Comparison of ENCODE assay signal across 12 mouse cellular contexts in the genomic region with DNA sequence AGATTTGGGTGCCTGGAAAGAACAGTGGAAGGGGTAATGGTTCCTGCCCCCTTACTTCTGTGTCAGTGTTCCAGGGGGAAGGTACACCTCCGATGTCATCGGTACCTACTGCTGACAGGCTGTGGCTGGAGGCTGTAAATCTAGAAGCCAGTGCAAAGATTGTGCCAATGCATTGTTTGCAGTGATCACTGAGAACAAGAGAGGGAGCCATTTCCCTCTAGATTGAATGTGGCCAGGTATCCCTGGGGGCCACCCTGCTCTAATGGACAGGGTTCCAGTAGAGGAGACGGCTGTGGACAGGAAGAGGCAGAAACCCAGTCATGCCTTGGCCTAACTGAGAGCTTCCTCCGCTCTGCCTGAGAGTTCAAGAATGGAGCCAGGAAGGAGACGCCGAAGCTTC. TPM values are rescaled to one million over a fixed set of nuclear protein-coding genes. Genes with fewer than 3 reads are reported as not detected.
DNase-seq lines count a peak whose midpoint lies in the region; ATAC-seq lines count a peak whose summit lies in the region.
"Had no signal": no experiment of that assay in that cellular context is flagged by ENCODE, and none has a peak within 500 bp of the region (broad histone marks: within the 10 kb centered on the region; RNA-seq: fewer than 3 reads in every experiment).

No protein-coding gene starts in this region.

- peak; percentile 44; the same call in 1 of the 2 replicates for ATAC-seq in forebrain, embryonic 15.5 days (replicated peaks)
- ATAC-seq: intestine, embryonic 16.5 days had no signal

- WGBS in forebrain, embryonic 15.5 days: 63% methylated on average over 6 of the region's 6 CpGs

- H3K36me3 ChIP-seq in forebrain, embryonic 15.5 days: no peaks in the 10 kb centered on the region
- H3K36me3 ChIP-seq: heart, embryonic 13.5 days had no signal

- H3K27ac ChIP-seq in forebrain, embryonic 15.5 days (replicated peaks): peak overlapping the region; percentile 82
- H3K27ac ChIP-seq: heart, embryonic 13.5 days had no signal

- no peak overlapping the region for H3K9ac ChIP-seq in forebrain, embryonic 15.5 days (replicated peaks)
- H3K9ac ChIP-seq: heart, embryonic 13.5 days had no signal

- no peak overlapping the region for H3K4me2 ChIP-seq in forebrain, embryonic 15.5 days (replicated peaks)
- H3K4me2 ChIP-seq: heart, embryonic 13.5 days had no signal

- no peak overlapping the region for H3K4me3 ChIP-seq in forebrain, embryonic 15.5 days
- H3K4me3 ChIP-seq: heart, embryonic 13.5 days had no signal

- peak; percentile 84 for DNase-seq in heart, adult 11 months
- no peak for DNase-seq in heart, adult 8-10 months (ENCODE audit: low spot score)
- peak; percentile 13 for DNase-seq in layer of hippocampus, adult 11-12 months (ENCODE audit: low spot score)
- no peak for DNase-seq in layer of hippocampus, adult 9-11 months
- DNase-seq in ZHBTc4 (ENCODE audit: low read depth, low spot score): peak; percentile 8
- no peak for DNase-seq in right cerebral cortex, postnatal 36 days (ENCODE audit: low spot score in 2 of 2)
- DNase-seq: layer of hippocampus, postnatal 36 days; liver; thymus, postnatal 14 days had no signal

- H3K27me3 ChIP-seq in forebrain, embryonic 15.5 days: no peaks in the 10 kb centered on the region
- H3K27me3 ChIP-seq: heart, embryonic 13.5 days had no signal

- peaks cover 9% of the 10 kb centered on the region; the same call in 1 of the 2 replicates for H3K4me1 ChIP-seq in forebrain, embryonic 15.5 days
- H3K4me1 ChIP-seq: heart, embryonic 13.5 days had no signal

- no peaks in the 10 kb centered on the region for H3K9me3 ChIP-seq in forebrain, embryonic 15.5 days
- H3K9me3 ChIP-seq: heart, embryonic 13.5 days had no signal

RNA-seq across cellular contexts. Expression of gene Lrrc52, which starts 18.5 kb away (rescaled TPM):
- 1 to 10 TPM; 2.7 to 4.7 (median 3.1) TPM for total RNA-seq in heart, adult 8-10 months (2022)
- polyA plus RNA-seq in forebrain, embryonic 15.5 days (2015; fragmentation: Nextera tagmentation; extraction: Ambion mirVana): not detected in 2 replicates
- total RNA-seq: layer of hippocampus, postnatal 36 days had no signal

RNA-seq across cellular contexts. Expression of gene Mgst3, which starts 54.4 kb away (rescaled TPM):
- total RNA-seq in heart, adult 8-10 months (2022): 100 to 1,000 TPM; 345 to 380 (median 359) TPM
- polyA plus RNA-seq in forebrain, embryonic 15.5 days (2015; fragmentation: Nextera tagmentation; extraction: Ambion mirVana): 95.3 and 98.6 TPM in 2 replicates

Comparison
In these comparisons a context has a peak if more than half of its experiments do, and no peak if none do; other contexts are left out.
1. DNase-seq: peak in heart, adult 11 months (single experiment), layer of hippocampus, adult 11-12 months (single experiment) and ZHBTc4 (single experiment); none in heart, adult 8-10 months (single experiment), layer of hippocampus, adult 9-11 months (single experiment) and right cerebral cortex, postnatal 36 days (0 of 2).